Mouse (Mus musculus): ENCODE results near the gene Enox1.

DNA sequence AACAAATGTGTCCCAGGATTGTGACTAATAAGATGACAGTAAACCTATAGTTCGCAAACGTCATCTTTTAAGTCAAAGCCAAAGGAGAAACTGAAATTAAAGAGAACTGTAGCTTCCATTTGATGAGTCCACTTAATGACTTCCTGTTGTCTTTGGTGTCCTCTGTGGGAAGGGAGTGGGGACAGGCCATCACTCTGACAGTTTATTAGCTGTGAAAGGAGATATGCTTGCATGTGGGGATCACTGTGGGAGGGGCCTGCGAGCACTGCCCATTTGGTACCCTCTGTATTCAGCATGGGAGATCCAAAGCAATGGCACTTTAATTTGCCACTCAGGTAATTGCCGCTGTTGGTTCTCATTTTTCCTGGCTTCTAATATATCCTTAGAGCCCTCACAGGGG is 122.6 kb downstream of the Enox1 start:
- no peak for TF ChIP-seq CTCF (conservative IDR thresholded peaks at IDR 0.05; ENCODE audit: low read length)
- TF ChIP-seq NANOG (IDR thresholded peaks at IDR 0.05; ENCODE audit: borderline replicate concordance, low read length), result no peak
